ENCODE assay signal across 13 mouse cellular contexts in the genomic region with DNA sequence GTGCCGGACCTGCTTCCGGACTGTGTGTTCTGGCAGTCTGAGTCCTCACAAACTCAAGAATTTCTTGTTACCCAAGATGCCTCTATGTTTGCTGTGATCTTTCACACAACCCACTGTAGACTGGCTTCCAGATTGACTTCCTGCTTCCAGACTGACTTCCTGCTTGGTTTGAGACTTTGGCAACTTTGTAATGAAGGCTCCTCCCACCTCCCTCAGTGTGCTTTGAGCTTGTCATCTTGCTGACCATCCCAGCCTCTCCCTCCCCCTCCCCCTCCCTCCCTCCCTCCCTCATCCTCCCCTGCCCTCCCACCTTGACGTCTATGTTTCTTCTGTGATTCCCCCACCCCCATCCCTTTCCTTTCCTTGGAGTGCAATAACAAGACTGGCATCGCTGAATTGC.
"Had no signal": no experiment of that assay in that cellular context is flagged by ENCODE, and none has a peak within 500 bp of the region (broad histone marks: within the 10 kb centered on the region; RNA-seq: fewer than 3 reads in every experiment).

No protein-coding gene starts in this region.

- DNase-seq: lung, adult 2 months; lung, postnatal 10 days; right cerebral cortex, adult 18-20 months; right cerebral cortex, postnatal 25 days; thymus, postnatal 36 days had no signal

- ATAC-seq: intestine, embryonic 16.5 days; midbrain, embryonic 16.5 days had no signal

- H3K27ac ChIP-seq: limb, embryonic 10.5 days; liver, embryonic 15.5 days; macrophage had no signal

- H3K36me3 ChIP-seq: limb, embryonic 10.5 days; liver, embryonic 15.5 days had no signal

- H3K9ac ChIP-seq: liver, embryonic 15.5 days had no signal

- H3K4me2 ChIP-seq: liver, embryonic 11.5 days; liver, embryonic 15.5 days; midbrain, embryonic 11.5 days had no signal

- H3K9me3 ChIP-seq: limb, embryonic 10.5 days; liver, embryonic 15.5 days had no signal

- H3K4me1 ChIP-seq: megakaryocyte, embryonic 14.5 days had no signal

- H3K4me3 ChIP-seq: limb, embryonic 10.5 days; liver, embryonic 15.5 days; megakaryocyte, embryonic 14.5 days had no signal
